Mouse (Mus musculus) embryonic fibroblast, embryonic 13.5 days (primary cell): ENCODE results near the gene Spef2. TPM values are rescaled to one million over a fixed set of nuclear protein-coding genes. Genes with fewer than 3 reads are reported as not detected.
"Not testable (repeated sequence)": the region's sequence is repeated elsewhere in the genome, so short reads cannot be mapped to it uniquely, and the experiment has no call there.

ENCODE experiments used
- H3K27ac ChIP-seq: 2 replicates; pipeline ENCODE4 v1.5.1; 2012; ENCODE audit warnings: low read length, control low read depth, inconsistent platforms; ENCODE audit not compliant: insufficient read depth
- H3K4me1 ChIP-seq: 2 replicates; pipeline ENCODE4 v1.6.1; 2011; ENCODE audit warnings: low read length; ENCODE audit not compliant: control insufficient read depth, insufficient read depth
- H3K4me3 ChIP-seq: 2 replicates; pipeline ENCODE4 v1.5.1; 2011; ENCODE audit warnings: mild to moderate bottlenecking, control low read depth, low read length; ENCODE audit not compliant: insufficient read depth
- CTCF ChIP-seq: IDR thresholded peaks from 2 replicates; pipeline ENCODE4 v1.5.1; 2011; ENCODE audit warnings: mild to moderate bottlenecking, control low read depth, low read length, moderate library complexity, borderline replicate concordance; ENCODE audit not compliant: insufficient read depth
- POLR2A ChIP-seq: IDR thresholded peaks from 2 replicates; pipeline ENCODE4 v1.6.1; 2011; ENCODE audit warnings: low read depth, mild to moderate bottlenecking, control low read depth, low read length, moderate library complexity
- polyA plus RNA-seq: library from polyadenylated mRNA; stranded (reverse); fragments of >200 nt; gene quantifications from 2 replicates; pipeline ENCODE4 v1.2.4, GENCODE M21; 2011; ENCODE audit warnings: low read depth; ENCODE audit not compliant: missing spikeins, insufficient read length

Gene Spef2
- polyA plus RNA-seq, 1 experiment, result 0.11 TPM

DNA sequence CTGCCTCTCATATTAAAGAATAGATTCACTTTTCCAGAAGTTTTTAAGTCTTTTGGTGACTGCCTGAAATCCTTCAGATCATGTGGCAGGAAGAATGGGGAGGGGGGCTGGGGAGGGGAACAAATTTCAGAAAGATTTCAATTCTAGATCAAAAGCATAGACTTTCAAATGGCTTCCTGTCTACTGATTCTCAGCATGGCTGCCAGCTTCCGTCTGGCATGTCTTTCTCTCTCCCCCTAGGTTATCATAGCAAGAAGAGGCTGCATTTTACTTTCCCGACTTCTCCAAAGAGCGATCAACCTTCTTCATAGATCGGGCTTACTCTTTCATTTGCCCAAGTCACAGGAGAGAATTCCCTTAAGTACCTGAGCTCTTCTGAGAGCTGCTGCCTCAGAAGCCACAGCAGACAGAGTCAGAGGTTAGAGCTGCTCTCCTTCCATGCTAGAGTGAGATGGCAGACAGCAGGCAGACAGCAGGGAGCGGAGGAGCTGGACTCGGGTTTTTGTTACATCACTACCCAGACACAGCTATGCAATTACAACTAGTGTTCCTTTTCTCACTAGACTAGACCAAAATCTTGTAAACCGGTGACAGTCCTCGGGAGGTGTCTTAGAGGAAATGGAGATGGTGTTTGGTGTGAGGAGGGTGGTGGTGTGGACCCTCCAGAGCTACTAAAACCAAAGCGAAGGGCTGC is 71.2 kb downstream of the Spef2 start:
- Histone ChIP-seq H3K27ac (no peak overlapping the region), H3K4me1 (no peaks in the 10 kb centered on the region), H3K4me3 (no peak overlapping the region)
- TF ChIP-seq POLR2A (no peak), CTCF (no peak)

DNA sequence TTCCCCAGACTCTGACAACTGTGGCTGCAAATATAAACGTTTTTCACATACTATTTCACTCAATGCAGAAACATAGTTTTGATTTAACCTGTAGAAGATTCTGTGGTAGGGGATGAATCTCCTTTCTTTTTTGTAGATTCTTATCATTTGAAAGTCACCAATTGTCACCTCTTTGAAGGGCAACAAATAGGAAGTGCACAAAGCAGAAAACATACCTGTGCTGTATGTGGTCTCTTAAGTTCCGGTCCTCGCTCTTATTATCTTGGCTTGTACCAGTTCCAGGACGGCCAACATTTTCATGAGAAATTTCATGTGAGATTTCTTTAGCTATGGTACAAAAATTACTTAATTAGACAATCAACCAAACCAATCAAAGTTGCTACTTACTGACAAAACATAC is 80.1 kb downstream of the Spef2 start:
- no peak overlapping the region for H3K4me3 ChIP-seq
- H3K27ac ChIP-seq, result no peak overlapping the region
- no peaks in the 10 kb centered on the region for H3K4me1 ChIP-seq
- no peak for TF ChIP-seq POLR2A
- no peak for TF ChIP-seq CTCF

- not testable (repeated sequence) for H3K27ac ChIP-seq, H3K4me1 ChIP-seq, H3K4me3 ChIP-seq
Measured at GRCm38 (mm10) chr15:9664948-9665347, 83.7 kb downstream of the Spef2 start.

DNA sequence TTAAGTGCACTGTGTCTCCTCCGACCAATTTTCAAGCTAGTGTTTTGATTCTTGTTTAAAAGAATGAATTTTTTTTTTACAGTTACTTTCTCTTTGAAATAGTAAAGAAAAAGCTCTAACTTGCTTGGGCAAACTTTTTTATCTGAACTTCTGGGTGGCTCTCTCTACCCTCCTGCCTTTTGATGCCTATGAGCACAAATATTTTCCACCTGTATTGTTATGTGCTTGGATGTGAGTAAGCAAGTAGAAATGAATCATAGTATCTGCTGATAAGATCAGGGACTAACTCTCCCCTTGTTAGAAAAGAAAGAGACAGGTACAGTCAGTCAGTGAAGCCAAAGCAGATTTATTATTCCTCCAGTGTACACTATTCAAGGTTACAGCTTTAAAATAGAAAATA is 87.5 kb downstream of the Spef2 start:
- no peak overlapping the region for H3K27ac ChIP-seq
- H3K4me1 ChIP-seq, result no peaks in the 10 kb centered on the region
- TF ChIP-seq CTCF (no peak), POLR2A (no peak)
- H3K4me3 ChIP-seq, result no peak overlapping the region

GRCm38 (mm10) chr15:9634471-9634870 is 114.2 kb downstream of the Spef2 start:
- TF ChIP-seq POLR2A, result no peak
- no peak for TF ChIP-seq CTCF
- H3K4me3 ChIP-seq, result no peak overlapping the region
- H3K27ac ChIP-seq, result no peak overlapping the region
- no peaks in the 10 kb centered on the region for H3K4me1 ChIP-seq

DNA sequence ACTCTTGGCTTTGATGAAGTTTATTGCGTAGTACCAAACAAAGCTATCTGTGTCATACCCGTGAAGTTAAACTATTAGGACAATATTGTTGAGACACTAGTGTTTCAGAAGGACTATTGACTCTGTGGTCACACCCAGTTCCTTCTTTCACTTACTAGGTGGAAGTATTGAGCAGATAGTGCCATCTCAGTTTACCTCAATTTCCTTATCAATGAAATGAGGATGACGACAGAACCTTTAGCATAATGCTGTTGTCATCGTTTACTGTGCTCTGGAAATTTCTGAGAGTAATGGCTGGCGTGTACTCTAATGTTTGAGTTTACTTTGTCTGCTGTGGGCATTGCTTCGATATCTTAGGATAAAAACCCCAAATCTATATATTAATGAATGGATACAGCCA is 117.0 kb downstream of the Spef2 start:
- Histone ChIP-seq H3K4me3 (no peak overlapping the region), H3K27ac (no peak overlapping the region), H3K4me1 (no peaks in the 10 kb centered on the region)
- TF ChIP-seq CTCF, result no peak
- TF ChIP-seq POLR2A, result no peak

- no peak overlapping the region for H3K27ac ChIP-seq
- TF ChIP-seq CTCF (no peak), POLR2A (no peak)
- H3K4me1 ChIP-seq, result no peaks in the 10 kb centered on the region
- H3K4me3 ChIP-seq, result no peak overlapping the region
Measured at GRCm38 (mm10) chr15:9629660-9630059, 119.0 kb downstream of the Spef2 start.

- no peak for TF ChIP-seq POLR2A
- TF ChIP-seq CTCF, result no peak
- H3K4me3 ChIP-seq, result no peak overlapping the region
Measured at GRCm38 (mm10) chr15:9624619-9625018, 124.0 kb downstream of the Spef2 start.

GRCm38 (mm10) chr15:9608177-9608576 is 140.5 kb downstream of the Spef2 start:
- H3K4me3 ChIP-seq, result no peak overlapping the region
- H3K4me1 ChIP-seq, result no peaks in the 10 kb centered on the region
- no peak for TF ChIP-seq POLR2A
- no peak for TF ChIP-seq CTCF
- no peak overlapping the region for H3K27ac ChIP-seq

More at GRCm38 (mm10) chr15:9624619-9625018, 124.0 kb downstream of the Spef2 start:
- no peaks in the 10 kb centered on the region for H3K4me1 ChIP-seq
- no peak overlapping the region for H3K27ac ChIP-seq

DNA sequence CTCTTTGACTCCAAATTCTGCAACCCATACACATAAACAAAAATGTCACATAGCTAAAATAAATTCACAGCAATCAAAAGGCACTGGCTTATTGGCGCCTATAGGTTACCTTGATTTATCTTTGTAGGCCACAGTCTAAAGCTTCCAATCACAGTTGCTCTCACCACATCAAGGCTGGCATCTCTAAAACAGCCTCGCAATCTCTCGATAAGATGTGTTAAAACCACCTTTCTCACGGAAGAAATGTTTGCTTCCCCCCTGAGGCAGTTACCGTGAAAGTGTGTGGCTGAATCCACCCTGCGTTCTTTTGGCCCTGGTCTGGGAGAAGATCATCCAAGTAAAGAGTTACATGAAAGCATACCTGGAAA is 148.6 kb downstream of the Spef2 start:
- no peak overlapping the region for H3K27ac ChIP-seq
- no peak overlapping the region for H3K4me3 ChIP-seq
- TF ChIP-seq POLR2A (no peak), CTCF (no peak)
- H3K4me1 ChIP-seq, result no peaks in the 10 kb centered on the region

DNA sequence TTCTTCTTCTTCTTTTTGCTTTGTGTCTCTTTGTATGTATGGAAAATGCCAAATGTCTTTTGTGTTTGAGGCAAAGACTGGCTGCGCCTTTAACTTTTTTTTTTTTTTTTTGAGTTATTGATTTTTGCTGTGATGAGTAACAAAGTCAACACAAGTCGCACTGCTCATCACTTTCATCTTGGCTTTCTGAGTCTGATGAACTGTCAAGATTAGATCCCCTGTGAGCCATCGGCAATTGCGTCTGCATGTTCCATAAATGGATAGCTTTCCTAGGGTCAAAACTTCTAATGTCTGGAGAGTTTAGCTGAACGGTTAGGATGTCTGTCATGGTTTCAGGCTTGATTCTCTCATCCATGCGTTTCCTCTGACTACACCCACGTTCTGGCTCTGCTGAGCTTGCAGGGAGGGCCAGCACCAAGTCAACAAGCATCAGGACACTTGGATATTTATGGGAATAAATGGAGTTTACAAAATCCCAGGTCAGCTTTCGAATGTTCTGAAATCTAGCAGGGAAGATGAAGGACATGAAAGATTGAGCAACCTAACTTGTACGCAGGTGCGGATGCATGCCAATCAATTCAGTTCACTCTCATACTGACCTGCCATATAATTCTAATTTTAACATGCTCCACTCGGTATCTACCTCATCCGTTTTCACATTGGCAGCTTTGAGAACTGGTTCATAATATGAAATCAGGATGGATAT is 149.1 kb downstream of the Spef2 start:
- Histone ChIP-seq H3K4me1 (no peaks in the 10 kb centered on the region), H3K4me3 (no peak overlapping the region), H3K27ac (no peak overlapping the region)
- TF ChIP-seq CTCF, result no peak
- TF ChIP-seq POLR2A, result no peak
